Mouse (Mus musculus): ENCODE measurements around the gene Ano10. TPM values are rescaled to one million over a fixed set of nuclear protein-coding genes. Genes with fewer than 3 reads are reported as not detected.

The Ano10 gene
- polyA plus RNA-seq, 1 experiment from 2014 or later, result 56.9 TPM

- H3K4me3 ChIP-seq, result no peak overlapping the region
- peaks cover 61% of the 10 kb centered on the region for H3K36me3 ChIP-seq
- no peaks in the 10 kb centered on the region for H3K27me3 ChIP-seq (replicated peaks)
- H3K9ac ChIP-seq, result no peak overlapping the region
- H3K4me1 ChIP-seq, result no peaks in the 10 kb centered on the region
- 94% methylated on average over 10 of the region's 10 CpGs for WGBS
- no peak for ATAC-seq (ENCODE audit: low FRiP score, low read depth)
- H3K27ac ChIP-seq, result no peak overlapping the region
- no peaks in the 10 kb centered on the region for H3K9me3 ChIP-seq
- H3K4me2 ChIP-seq (replicated peaks), result no peak overlapping the region
Observed at GRCm38 (mm10) chr9:122265526-122266210, 28.6 kb downstream of the Ano10 start.

GRCm38 (mm10) chr9:122263140-122263539, 31.1 kb downstream of the Ano10 start:
- H3K4me3 ChIP-seq, result no peak overlapping the region
- H3K4me2 ChIP-seq (replicated peaks), result no peak overlapping the region
- no peaks in the 10 kb centered on the region for H3K4me1 ChIP-seq
- no peaks in the 10 kb centered on the region for H3K9me3 ChIP-seq
- H3K27ac ChIP-seq, result no peak overlapping the region
- H3K9ac ChIP-seq, result no peak overlapping the region
- H3K27me3 ChIP-seq (replicated peaks), result no peaks in the 10 kb centered on the region
- ATAC-seq (ENCODE audit: low FRiP score, low read depth), result no peak
- H3K36me3 ChIP-seq, result peaks cover 68% of the 10 kb centered on the region

GRCm38 (mm10) chr9:122254386-122254785, 39.8 kb downstream of the Ano10 start:
- Histone ChIP-seq H3K27ac (no peak overlapping the region), H3K9me3 (no peaks in the 10 kb centered on the region), H3K4me2 (replicated peaks) (no peak overlapping the region), H3K4me3 (no peak overlapping the region), H3K36me3 (peaks cover 64% of the 10 kb centered on the region), H3K4me1 (no peaks in the 10 kb centered on the region), H3K9ac (no peak overlapping the region), H3K27me3 (replicated peaks) (no peaks in the 10 kb centered on the region)
- 88% methylated on average over 3 of the region's 3 CpGs for WGBS
- ATAC-seq (ENCODE audit: low FRiP score, low read depth), result no peak

GRCm38 (mm10) chr9:122252113-122252512, 42.1 kb downstream of the Ano10 start:
- 91% methylated on average over 1 of the region's 1 CpGs for WGBS
- H3K4me1 ChIP-seq, result no peaks in the 10 kb centered on the region; the same call in 1 of the 2 replicates
- H3K27me3 ChIP-seq (replicated peaks), result no peaks in the 10 kb centered on the region
- no peak overlapping the region for H3K4me3 ChIP-seq
- H3K36me3 ChIP-seq, result peaks cover 49% of the 10 kb centered on the region
- no peaks in the 10 kb centered on the region for H3K9me3 ChIP-seq
- ATAC-seq (ENCODE audit: low FRiP score, low read depth), result no peak
- no peak overlapping the region for H3K9ac ChIP-seq
- no peak overlapping the region for H3K27ac ChIP-seq
- no peak overlapping the region for H3K4me2 ChIP-seq (replicated peaks)

DNA sequence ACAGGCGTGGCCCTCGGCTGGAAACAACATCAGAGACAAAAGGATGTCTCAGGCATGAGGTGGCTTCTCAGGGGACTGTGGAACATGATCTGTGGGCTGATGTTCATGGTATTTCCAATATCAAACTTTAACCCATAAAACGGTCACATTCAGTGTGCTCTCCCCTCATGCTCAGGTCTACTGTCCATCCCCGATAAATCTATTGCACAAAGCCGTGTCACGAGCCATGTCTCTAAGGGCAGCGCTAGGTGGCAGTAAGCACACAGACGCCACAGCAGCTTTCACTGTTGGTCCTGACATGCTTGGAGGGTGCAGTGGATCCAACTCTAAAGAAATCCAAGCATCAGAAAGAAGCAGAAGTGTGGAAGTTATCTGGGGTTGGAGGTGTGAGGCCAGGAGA, 46.1 kb downstream of the Ano10 start:
- no peak overlapping the region for H3K4me3 ChIP-seq
- H3K36me3 ChIP-seq, result peaks cover 33% of the 10 kb centered on the region
- H3K27ac ChIP-seq, result no peak overlapping the region
- 41% methylated on average over 8 of the region's 8 CpGs for WGBS
- no peaks in the 10 kb centered on the region; the same call in 1 of the 2 replicates for H3K4me1 ChIP-seq
- no peaks in the 10 kb centered on the region for H3K27me3 ChIP-seq (replicated peaks)
- H3K4me2 ChIP-seq (replicated peaks), result no peak overlapping the region
- no peak overlapping the region for H3K9ac ChIP-seq
- no peaks in the 10 kb centered on the region for H3K9me3 ChIP-seq
- peak; percentile 58; the same call in 1 of the 2 replicates for ATAC-seq (ENCODE audit: low FRiP score, low read depth)

GRCm38 (mm10) chr9:122247430-122248027, 46.7 kb downstream of the Ano10 start:
- 46% methylated on average over 13 of the region's 13 CpGs for WGBS
- Histone ChIP-seq H3K27me3 (replicated peaks) (no peaks in the 10 kb centered on the region), H3K36me3 (peaks cover 29% of the 10 kb centered on the region), H3K9me3 (no peaks in the 10 kb centered on the region), H3K4me1 (no peaks in the 10 kb centered on the region; the same call in 1 of the 2 replicates), H3K27ac (no peak overlapping the region), H3K4me3 (no peak overlapping the region), H3K4me2 (replicated peaks) (no peak overlapping the region), H3K9ac (no peak overlapping the region)
- no peak for ATAC-seq (ENCODE audit: low FRiP score, low read depth)

GRCm38 (mm10) chr9:122245879-122246278, 48.3 kb downstream of the Ano10 start:
- 87% methylated on average over 8 of the region's 8 CpGs for WGBS
- peaks cover 14% of the 10 kb centered on the region for H3K36me3 ChIP-seq
- no peaks in the 10 kb centered on the region; the same call in 1 of the 2 replicates for H3K4me1 ChIP-seq
- no peak overlapping the region for H3K9ac ChIP-seq
- no peaks in the 10 kb centered on the region for H3K9me3 ChIP-seq
- no peak overlapping the region for H3K4me3 ChIP-seq
- no peak for ATAC-seq (ENCODE audit: low FRiP score, low read depth)
- no peak overlapping the region for H3K27ac ChIP-seq
- no peak overlapping the region for H3K4me2 ChIP-seq (replicated peaks)
- H3K27me3 ChIP-seq (replicated peaks), result no peaks in the 10 kb centered on the region

GRCm38 (mm10) chr9:122245471-122245870, 48.8 kb downstream of the Ano10 start:
- no peak overlapping the region for H3K4me3 ChIP-seq
- H3K4me1 ChIP-seq, result no peaks in the 10 kb centered on the region; the same call in 1 of the 2 replicates
- no peaks in the 10 kb centered on the region for H3K9me3 ChIP-seq
- peaks cover 10% of the 10 kb centered on the region for H3K36me3 ChIP-seq
- no peaks in the 10 kb centered on the region for H3K27me3 ChIP-seq (replicated peaks)
- no peak overlapping the region for H3K9ac ChIP-seq
- no peak for ATAC-seq (ENCODE audit: low FRiP score, low read depth)
- H3K4me2 ChIP-seq (replicated peaks), result no peak overlapping the region
- no peak overlapping the region for H3K27ac ChIP-seq
- WGBS, result 76% methylated on average over 4 of the region's 4 CpGs

DNA sequence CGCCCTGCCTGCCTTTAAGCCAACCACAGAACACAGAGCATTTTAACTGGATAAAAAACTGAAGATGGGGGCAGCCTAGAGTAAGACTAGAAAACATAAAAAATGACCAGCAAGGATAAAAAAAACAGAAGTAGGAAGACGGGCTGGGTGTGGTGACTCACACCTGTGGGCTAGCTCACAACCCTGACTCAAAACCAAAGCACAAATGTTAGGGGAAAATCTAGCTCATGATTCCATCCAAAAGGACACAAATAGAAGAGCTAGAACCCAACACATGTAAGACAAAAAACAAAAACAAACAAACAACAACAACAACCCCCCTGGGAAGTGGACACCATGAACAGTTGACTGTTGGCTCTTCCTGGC, 49.4 kb downstream of the Ano10 start:
- WGBS, result 47% methylated on average over 2 of the region's 2 CpGs
- H3K27me3 ChIP-seq (replicated peaks), result no peaks in the 10 kb centered on the region

DNA sequence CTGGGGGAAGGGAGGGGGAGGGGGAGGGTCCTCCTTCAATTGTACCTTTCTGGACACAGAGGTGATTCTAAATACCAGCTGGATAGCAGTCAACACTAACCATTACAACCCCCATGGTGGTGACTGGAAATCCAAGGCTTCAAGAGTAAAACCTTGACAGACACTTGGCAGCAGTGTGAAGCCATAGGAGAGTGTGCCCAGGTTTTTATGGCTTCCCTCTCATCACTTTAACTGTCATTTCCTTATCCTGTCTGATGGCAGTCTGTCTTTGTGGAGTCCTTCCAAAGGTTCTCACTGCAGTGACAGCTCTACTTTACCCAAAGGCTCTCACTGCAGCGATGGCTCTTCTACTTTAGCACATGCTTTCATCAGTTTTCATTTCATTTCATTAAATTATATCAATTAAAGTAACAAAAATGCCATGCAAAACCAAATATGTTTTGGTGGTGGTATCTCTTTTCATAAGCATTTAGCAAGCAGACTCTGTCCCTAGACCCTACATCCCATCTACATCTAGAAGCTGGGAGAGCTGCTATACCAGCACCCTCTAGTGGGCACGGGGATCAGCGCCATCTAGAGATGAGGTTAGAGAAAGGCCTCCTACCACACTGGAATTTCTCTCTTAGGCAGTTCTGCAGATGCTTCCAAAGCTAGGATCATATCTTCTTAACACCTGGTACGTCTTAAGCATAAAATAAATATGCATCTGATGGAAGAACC, 50.0 kb downstream of the Ano10 start:
- no peak overlapping the region for H3K4me2 ChIP-seq (replicated peaks)
- H3K27me3 ChIP-seq (replicated peaks), result no peaks in the 10 kb centered on the region
- ATAC-seq (ENCODE audit: low FRiP score, low read depth), result no peak
- H3K27ac ChIP-seq, result no peak overlapping the region
- no peak overlapping the region for H3K9ac ChIP-seq
- WGBS, result 37% methylated on average over 4 of the region's 4 CpGs
- no peaks in the 10 kb centered on the region; the same call in 1 of the 2 replicates for H3K36me3 ChIP-seq
- H3K4me1 ChIP-seq, result no peaks in the 10 kb centered on the region; the same call in 1 of the 2 replicates
- no peak overlapping the region for H3K4me3 ChIP-seq
- no peaks in the 10 kb centered on the region for H3K9me3 ChIP-seq

More for the DNA sequence above, 49.4 kb downstream of the Ano10 start:
- Histone ChIP-seq H3K9me3 (no peaks in the 10 kb centered on the region), H3K9ac (no peak overlapping the region), H3K27ac (no peak overlapping the region), H3K4me2 (replicated peaks) (no peak overlapping the region), H3K4me1 (no peaks in the 10 kb centered on the region; the same call in 1 of the 2 replicates), H3K36me3 (peaks cover 5% of the 10 kb centered on the region), H3K4me3 (no peak overlapping the region)
- ATAC-seq (ENCODE audit: low FRiP score, low read depth), result no peak

GRCm38 (mm10) chr9:122243297-122243696, 50.9 kb downstream of the Ano10 start:
- ATAC-seq (ENCODE audit: low FRiP score, low read depth), result no peak
- Histone ChIP-seq H3K9me3 (no peaks in the 10 kb centered on the region), H3K4me1 (no peaks in the 10 kb centered on the region; the same call in 1 of the 2 replicates), H3K27me3 (replicated peaks) (no peaks in the 10 kb centered on the region), H3K36me3 (no peaks in the 10 kb centered on the region; the same call in 1 of the 2 replicates), H3K4me2 (replicated peaks) (no peak overlapping the region), H3K9ac (no peak overlapping the region), H3K27ac (no peak overlapping the region), H3K4me3 (no peak overlapping the region)
- 75% methylated on average over 1 of the region's 1 CpGs for WGBS

DNA sequence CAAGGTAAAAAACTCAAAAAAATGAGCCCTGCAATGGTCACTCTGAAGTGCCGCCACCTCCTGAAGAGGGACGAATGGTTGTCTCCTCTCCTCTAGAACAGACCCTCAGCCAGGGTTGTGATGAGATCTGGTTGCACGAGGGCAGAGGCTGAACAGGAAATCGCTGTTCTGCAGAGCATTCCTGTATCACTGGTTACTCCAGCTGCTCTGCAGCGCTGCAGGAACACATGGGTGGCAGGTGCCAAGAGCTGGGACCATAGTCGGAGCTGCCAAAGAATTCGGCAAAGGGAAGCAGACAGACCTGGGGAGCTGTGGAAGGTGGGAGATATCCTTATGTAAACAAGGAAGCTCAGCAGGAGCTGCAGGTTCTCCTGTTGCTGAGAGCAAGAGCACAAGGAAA, 51.4 kb downstream of the Ano10 start:
- ATAC-seq (ENCODE audit: low FRiP score, low read depth), result no peak
- no peak overlapping the region for H3K4me3 ChIP-seq
- no peak overlapping the region for H3K4me2 ChIP-seq (replicated peaks)
- 33% methylated on average over 7 of the region's 7 CpGs for WGBS
- no peak overlapping the region for H3K9ac ChIP-seq
- no peaks in the 10 kb centered on the region for H3K4me1 ChIP-seq
- no peaks in the 10 kb centered on the region; the same call in 1 of the 2 replicates for H3K36me3 ChIP-seq
- no peak overlapping the region for H3K27ac ChIP-seq
- no peaks in the 10 kb centered on the region for H3K9me3 ChIP-seq
- no peaks in the 10 kb centered on the region for H3K27me3 ChIP-seq (replicated peaks)

Measured in neural tube, embryonic 12.5 days (tissue).